Comparison of ENCODE assay signal across 8 mouse cellular contexts in the genomic region with DNA sequence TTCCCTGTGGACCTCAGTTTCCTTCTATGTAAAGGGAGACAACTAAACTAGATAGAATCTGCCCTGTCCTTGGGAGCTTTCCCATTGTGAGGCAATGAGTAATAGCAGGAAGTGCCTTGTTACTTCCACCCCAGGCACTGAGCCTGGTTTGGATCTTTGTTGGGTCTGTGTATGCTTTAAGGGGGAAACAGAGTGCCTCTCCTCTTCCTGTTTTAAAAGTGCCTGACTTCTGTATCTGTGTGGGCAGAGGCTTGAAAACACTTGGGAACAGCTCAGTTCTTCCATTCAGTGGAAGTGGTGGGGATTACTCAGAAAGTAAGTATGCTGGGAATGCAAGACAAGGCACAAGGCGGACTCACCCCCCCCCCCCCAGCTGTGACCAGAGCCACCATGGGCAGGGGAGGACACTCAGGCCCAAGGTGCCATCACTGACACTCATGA. TPM values are rescaled to one million over a fixed set of nuclear protein-coding genes. Genes with fewer than 3 reads are reported as not detected.
DNase-seq lines count a peak whose midpoint lies in the region; ATAC-seq lines count a peak whose summit lies in the region.

No protein-coding gene starts in this region.

- no peak overlapping the region for H3K4me2 ChIP-seq in embryonic facial prominence, embryonic 15.5 days (replicated peaks)
- no peak overlapping the region for H3K4me2 ChIP-seq in kidney, embryonic 16.5 days (replicated peaks; ENCODE audit: low read depth, low read length)

- ATAC-seq in embryonic facial prominence, embryonic 15.5 days (ENCODE audit: insufficient number of reproducible peaks, low FRiP score, low TSS enrichment, low read depth): peak; percentile 30; the same call in 1 of the 2 replicates
- peak; percentile 53; the same call in 1 of the 2 replicates for ATAC-seq in kidney, embryonic 16.5 days (ENCODE audit: low FRiP score, low TSS enrichment)
- 0 out of 2 replicates have a peak, but pooled peaks have one; percentile 40 for ATAC-seq in megakaryocyte, adult 5-6 weeks (ENCODE audit: poor library complexity, severe bottlenecking)
- ATAC-seq in erythroblast, adult 5-6 weeks (replicated peaks; ENCODE audit: low FRiP score, poor library complexity, severe bottlenecking): no peak

- DNase-seq in gastrocnemius, adult 18-20 months (ENCODE audit: low spot score): peak; percentile 53
- no peak for DNase-seq in gastrocnemius, postnatal 10 days
- DNase-seq in ovary, postnatal 36 days (ENCODE audit: low spot score): no peak
- no peak for DNase-seq in MN1 (ENCODE audit: low spot score)

- peaks cover 17% of the 10 kb centered on the region; the same call in 1 of the 2 replicates for H3K4me1 ChIP-seq in embryonic facial prominence, embryonic 15.5 days
- H3K4me1 ChIP-seq in kidney, embryonic 16.5 days (ENCODE audit: insufficient read depth, low read length): peaks cover 52% of the 10 kb centered on the region

- H3K9me3 ChIP-seq in embryonic facial prominence, embryonic 15.5 days (replicated peaks): no peaks in the 10 kb centered on the region
- H3K9me3 ChIP-seq in kidney, embryonic 16.5 days (ENCODE audit: low read length): no peaks in the 10 kb centered on the region

- no peak overlapping the region for H3K9ac ChIP-seq in embryonic facial prominence, embryonic 15.5 days
- H3K9ac ChIP-seq in kidney, embryonic 16.5 days (replicated peaks; ENCODE audit: low read length): no peak overlapping the region

- H3K27ac ChIP-seq in embryonic facial prominence, embryonic 15.5 days (replicated peaks): peak overlapping the region; percentile 68
- H3K27ac ChIP-seq in kidney, embryonic 16.5 days (ENCODE audit: low read length): peak overlapping the region; percentile 81

- no peak overlapping the region for H3K4me3 ChIP-seq in embryonic facial prominence, embryonic 15.5 days (replicated peaks)
- H3K4me3 ChIP-seq in kidney, embryonic 16.5 days (ENCODE audit: low read length): no peak overlapping the region

- 27% methylated on average over 1 of the region's 1 CpGs for WGBS in embryonic facial prominence, embryonic 15.5 days
- 33% methylated on average over 1 of the region's 1 CpGs for WGBS in kidney, embryonic 16.5 days

- no peaks in the 10 kb centered on the region for H3K36me3 ChIP-seq in embryonic facial prominence, embryonic 15.5 days
- no peaks in the 10 kb centered on the region for H3K36me3 ChIP-seq in kidney, embryonic 16.5 days (ENCODE audit: insufficient read depth, low read length)

- no peaks in the 10 kb centered on the region for H3K27me3 ChIP-seq in embryonic facial prominence, embryonic 15.5 days
- H3K27me3 ChIP-seq in kidney, embryonic 16.5 days (ENCODE audit: insufficient read depth, low read length): no peaks in the 10 kb centered on the region

RNA-seq across cellular contexts. Expression of a gene that starts 25.8 kb away (rescaled TPM):
- total RNA-seq in gastrocnemius, adult 18-20 months (2021): 10 to 100 TPM; 27.1 to 31.2 TPM
- total RNA-seq in gastrocnemius, postnatal 10 days (2021): 100 to 1,000 TPM; 130 to 134 TPM
- polyA plus RNA-seq in embryonic facial prominence, embryonic 15.5 days (2015; fragmentation: Nextera tagmentation; extraction: Ambion mirVana): 59.7 and 67.5 TPM in 2 replicates
- 50.4 and 54.0 TPM in 2 replicates for polyA plus RNA-seq in kidney, embryonic 16.5 days (2015; fragmentation: Nextera tagmentation; extraction: Ambion mirVana)
- total RNA-seq in megakaryocyte, adult 5-6 weeks (2015): 50.9 and 56.7 TPM in 2 replicates
- total RNA-seq in megakaryocyte, adult 5-6 weeks (2017): 77.5 and 92.9 TPM in 2 replicates
- 13.2 and 23.2 TPM in 2 replicates for total RNA-seq in erythroblast, adult 5-6 weeks (2015; ENCODE audit: low replicate concordance)
- 7.8 and 9.2 TPM in 2 replicates for total RNA-seq in erythroblast, adult 5-6 weeks (2017; ENCODE audit: low replicate concordance)
